Mouse (Mus musculus) liver, adult 2 months (tissue): ENCODE data around the gene Gm20388. TPM values are rescaled to one million over a fixed set of nuclear protein-coding genes. Genes with fewer than 3 reads are reported as not detected.

Source experiments
- DNase-seq: peaks from one replicate; pipeline ENCODE4 v3.0.0-alpha.2; 2011; ENCODE audit warnings: low read depth, low spot score; ENCODE audit errors: extremely low read depth
- H3K27ac ChIP-seq: fragments of 200-500 bp; replicated peaks from 2 replicates; pipeline ENCODE4 v1.5.1; 2012; ENCODE audit warnings: low read depth, mild to moderate bottlenecking, control low read depth, inconsistent platforms, low read length; ENCODE audit not compliant: insufficient read depth
- H3K27me3 ChIP-seq: fragments of 200-500 bp; 2 replicates; pipeline ENCODE4 v1.6.1; 2012; ENCODE audit warnings: mild to moderate bottlenecking, moderate library complexity, low read length, inconsistent platforms; ENCODE audit not compliant: control insufficient read depth, insufficient read depth
- H3K36me3 ChIP-seq: fragments of 200-500 bp; 2 replicates; pipeline ENCODE4 v1.6.1; 2012; ENCODE audit warnings: low read length, inconsistent platforms; ENCODE audit not compliant: control insufficient read depth, insufficient read depth
- H3K4me1 ChIP-seq: fragments of 200-500 bp; 2 replicates; pipeline ENCODE4 v1.6.1; 2011; ENCODE audit warnings: low read length; ENCODE audit not compliant: control insufficient read depth, insufficient read depth
- H3K4me3 ChIP-seq: fragments of 200-500 bp; 2 replicates; pipeline ENCODE4 v1.5.1; 2011; ENCODE audit warnings: low read depth, mild to moderate bottlenecking, control low read depth, low read length, moderate library complexity; ENCODE audit not compliant: insufficient read depth
- H3K79me2 ChIP-seq: fragments of 200-500 bp; 2 replicates; pipeline ENCODE4 v1.6.1; 2012; ENCODE audit warnings: inconsistent platforms, mild to moderate bottlenecking, low read length, moderate library complexity; ENCODE audit not compliant: control insufficient read depth, insufficient read depth
- H3K9ac ChIP-seq: fragments of 200-500 bp; 2 replicates; pipeline ENCODE4 v1.6.1; 2012; ENCODE audit warnings: low read depth, mild to moderate bottlenecking, control low read depth, inconsistent platforms, low read length
- CTCF ChIP-seq: fragments of 200-500 bp; IDR thresholded peaks from 2 replicates; pipeline ENCODE4 v1.5.1; 2011; ENCODE audit warnings: low read depth, low read length, control low read depth
- POLR2A ChIP-seq: fragments of 200-500 bp; IDR thresholded peaks from 2 replicates; pipeline ENCODE4 v1.6.1; 2011; ENCODE audit warnings: low read length, control low read depth; ENCODE audit not compliant: insufficient read depth; ENCODE audit errors: extremely low read depth
- WGBS: fragments of 180-500 bp; shearing (Covaris S2); methylation state at CpG from one replicate; pipeline ENCODE4 v1.1.7; 2018; 5-methylcytosine and 5-hydroxymethylcytosine counted together
- polyA plus RNA-seq: library from polyadenylated mRNA; depleted of rRNA; stranded (reverse); fragments of >200 nt; gene quantifications from 2 replicates; pipeline ENCODE4 v1.2.3, GENCODE M21; 2012
- total RNA-seq: library from RNA; depleted of rRNA; stranded (reverse); fragments of >200 nt; gene quantifications from 2 replicates; pipeline ENCODE4 v1.2.3, GENCODE M21; 2014

Gene Gm20388
- total and polyA plus RNA-seq, 2 experiments = 6.4 to 19.9 TPM

- H3K9ac ChIP-seq = no peak overlapping the region
- no peaks in the 10 kb centered on the region for H3K36me3 ChIP-seq
- no peak overlapping the region for H3K4me3 ChIP-seq
- H3K79me2 ChIP-seq = no peaks in the 10 kb centered on the region
- H3K4me1 ChIP-seq = peaks cover 2% of the 10 kb centered on the region; the same call in 1 of the 2 replicates
- no peak for TF ChIP-seq POLR2A
- no peak for TF ChIP-seq CTCF
- H3K27ac ChIP-seq = no peak overlapping the region
- DNase-seq = no peak
- H3K27me3 ChIP-seq = no peaks in the 10 kb centered on the region
- 96% methylated on average over 3 of the region's 3 CpGs for WGBS
Observed at GRCm38 (mm10) chr8:120395892-120396291, 485.3 kb downstream of the Gm20388 start.

- Histone ChIP-seq H3K4me1 (peaks cover 2% of the 10 kb centered on the region; the same call in 1 of the 2 replicates), H3K79me2 (no peaks in the 10 kb centered on the region), H3K27ac (no peak overlapping the region), H3K4me3 (no peak overlapping the region), H3K9ac (no peak overlapping the region), H3K36me3 (no peaks in the 10 kb centered on the region), H3K27me3 (no peaks in the 10 kb centered on the region)
- 95% methylated on average over 3 of the region's 3 CpGs for WGBS
- TF ChIP-seq POLR2A = no peak
- no peak for DNase-seq
Observed at GRCm38 (mm10) chr8:120396756-120397155, 486.1 kb downstream of the Gm20388 start.

GRCm38 (mm10) chr8:120397444-120398411 is 487.1 kb downstream of the Gm20388 start:
- WGBS = 80% methylated on average over 15 of the region's 15 CpGs

GRCm38 (mm10) chr8:120399212-120399934 is 488.7 kb downstream of the Gm20388 start:
- no peak overlapping the region for H3K9ac ChIP-seq
- H3K4me1 ChIP-seq = no peaks in the 10 kb centered on the region
- H3K79me2 ChIP-seq = no peaks in the 10 kb centered on the region
- no peaks in the 10 kb centered on the region for H3K27me3 ChIP-seq
- H3K27ac ChIP-seq = no peak overlapping the region
- no peak for TF ChIP-seq CTCF
- no peak for TF ChIP-seq POLR2A
- no peaks in the 10 kb centered on the region for H3K36me3 ChIP-seq
- DNase-seq = no peak
- H3K4me3 ChIP-seq = no peak overlapping the region
- WGBS = 81% methylated on average over 33 of the region's 33 CpGs

More at GRCm38 (mm10) chr8:120397444-120398411, 487.1 kb downstream of the Gm20388 start:
- no peak overlapping the region for H3K27ac ChIP-seq
- H3K4me1 ChIP-seq = peaks cover 2% of the 10 kb centered on the region; the same call in 1 of the 2 replicates
- H3K4me3 ChIP-seq = no peak overlapping the region
- H3K79me2 ChIP-seq = no peaks in the 10 kb centered on the region
- no peak for DNase-seq
- H3K9ac ChIP-seq = no peak overlapping the region
- no peaks in the 10 kb centered on the region for H3K36me3 ChIP-seq
- no peaks in the 10 kb centered on the region for H3K27me3 ChIP-seq
- TF ChIP-seq CTCF = no peak
- no peak for TF ChIP-seq POLR2A

- TF ChIP-seq CTCF = no peak
- no peak for TF ChIP-seq POLR2A
- DNase-seq = peak; percentile 50
- H3K4me1 ChIP-seq = no peaks in the 10 kb centered on the region
Observed at GRCm38 (mm10) chr8:120401216-120401615, 490.6 kb downstream of the Gm20388 start.

More at GRCm38 (mm10) chr8:120401216-120401615, 490.6 kb downstream of the Gm20388 start:
- Histone ChIP-seq H3K27me3 (no peaks in the 10 kb centered on the region), H3K36me3 (no peaks in the 10 kb centered on the region), H3K27ac (no peak overlapping the region), H3K4me3 (no peak overlapping the region), H3K9ac (no peak overlapping the region), H3K79me2 (no peaks in the 10 kb centered on the region)
- WGBS = 69% methylated on average over 2 of the region's 2 CpGs
